Mouse (Mus musculus) CH12.LX (cell line): ENCODE data around the gene Dcaf15. TPM values are rescaled to one million over a fixed set of nuclear protein-coding genes. Genes with fewer than 3 reads are reported as not detected.

Experiments used
- DNase-seq: peaks from one replicate; pipeline ENCODE4 v3.0.0-alpha.2; 2013; ENCODE audit errors: extremely low read depth
- H3K27ac ChIP-seq: 2 replicates; pipeline ENCODE4 v1.5.1; 2012; ENCODE audit warnings: low read depth, mild to moderate bottlenecking, control low read depth, moderate library complexity; ENCODE audit not compliant: insufficient read depth
- H3K27me3 ChIP-seq: replicated peaks from 2 replicates; pipeline ENCODE3; 2012; ENCODE audit warnings: inconsistent platforms
- H3K36me3 ChIP-seq, 2 experiments: replicated peaks in 1 of 2; 2 replicates each; pipeline versions ENCODE3 to v1.6.1; 2012; ENCODE audit warnings: inconsistent platforms in 1 of 2, low read length in 1 of 2, mild to moderate bottlenecking in 1 of 2, mixed read lengths in 1 of 2, moderate library complexity in 1 of 2; ENCODE audit not compliant: control insufficient read depth in 1 of 2, insufficient read depth in 1 of 2
- H3K4me1 ChIP-seq, 2 experiments: 2 replicates each; pipeline ENCODE4 v1.6.1; 2012; ENCODE audit warnings: inconsistent platforms in 1 of 2, moderate library complexity in 1 of 2; ENCODE audit not compliant: insufficient read depth in 2 of 2, control insufficient read depth in 1 of 2
- H3K4me2 ChIP-seq: 2 replicates; pipeline ENCODE4 v1.6.1; 2012; ENCODE audit warnings: low read depth, mild to moderate bottlenecking, control low read depth; ENCODE audit not compliant: poor library complexity, insufficient read depth, severe bottlenecking
- H3K4me3 ChIP-seq, 3 experiments: fragments of 150-350 bp in 1 of 3; sonication (generic) in 1 of 3; replicated peaks in 1 of 3; 2 replicates each; pipeline versions ENCODE3 to v1.5.1; 2011 to 2012; ENCODE audit warnings: low read depth in 2 of 3, low read length in 2 of 3, mild to moderate bottlenecking in 2 of 3, moderate library complexity in 2 of 3, control low read depth in 1 of 3, improper control_type of control experiment in 1 of 3, inconsistent platforms in 1 of 3, mixed read lengths in 1 of 3; ENCODE audit not compliant: poor library complexity in 1 of 3
- H3K79me2 ChIP-seq: replicated peaks from 2 replicates; pipeline ENCODE4 v1.6.1; 2012; ENCODE audit warnings: mild to moderate bottlenecking, moderate library complexity; ENCODE audit not compliant: control insufficient read depth, poor library complexity, insufficient read depth, severe bottlenecking; ENCODE audit errors: extremely low read depth
- H3K9ac ChIP-seq: 2 replicates; pipeline ENCODE4 v1.6.1; 2012; ENCODE audit warnings: low read depth, mild to moderate bottlenecking, control low read depth, moderate library complexity; ENCODE audit not compliant: insufficient read depth
- H3K9me3 ChIP-seq: replicated peaks from 2 replicates; pipeline ENCODE3; 2012; ENCODE audit warnings: low read length, inconsistent platforms, mixed read lengths
- BHLHE40 ChIP-seq: IDR thresholded peaks from 2 replicates; pipeline ENCODE4 v1.6.1; 2011; ENCODE audit warnings: mild to moderate bottlenecking, low read depth, low read length, improper control_type of control experiment
- CHD2 ChIP-seq: IDR thresholded peaks from 2 replicates; pipeline ENCODE4 v1.6.1; 2011; ENCODE audit warnings: low read length, improper control_type of control experiment
- CTCF ChIP-seq, 2 experiments: IDR thresholded peaks in 1 of 2; conservative IDR thresholded peaks in 1 of 2; 2 replicates each; pipeline ENCODE4 v1.5.1; 2011 to 2012; ENCODE audit warnings: low read depth in 2 of 2, low read length in 2 of 2, improper control_type of control experiment in 1 of 2, inconsistent platforms in 1 of 2, mild to moderate bottlenecking in 1 of 2, moderate library complexity in 1 of 2
- ELF1 ChIP-seq: IDR thresholded peaks from 2 replicates; pipeline ENCODE4 v1.6.1; 2014; ENCODE audit warnings: low read depth, mild to moderate bottlenecking, inconsistent platforms, low read length, improper control_type of control experiment
- EP300 ChIP-seq: IDR thresholded peaks from 2 replicates; pipeline ENCODE4 v1.6.1; 2011; ENCODE audit warnings: low read length, improper control_type of control experiment
- IRF4 ChIP-seq: IDR thresholded peaks from 2 replicates; pipeline ENCODE4 v1.6.1; 2014; ENCODE audit warnings: low read depth, mild to moderate bottlenecking, inconsistent platforms, low read length, improper control_type of control experiment
- JUND ChIP-seq: conservative IDR thresholded peaks from 2 replicates; pipeline ENCODE4 v1.6.1; 2011; ENCODE audit warnings: low read depth, low read length, improper control_type of control experiment
- KAT2A ChIP-seq: IDR thresholded peaks from 2 replicates; pipeline ENCODE4 v1.6.1; 2012; ENCODE audit warnings: low read length, improper control_type of control experiment, inconsistent platforms; ENCODE audit not compliant: insufficient replicate concordance
- MAFK ChIP-seq: IDR thresholded peaks from 2 replicates; pipeline ENCODE4 v1.6.1; 2011; ENCODE audit warnings: low read length, improper control_type of control experiment; ENCODE audit not compliant: insufficient replicate concordance
- MAX ChIP-seq: IDR thresholded peaks from 2 replicates; pipeline ENCODE4 v1.6.1; 2011; ENCODE audit warnings: low read length, improper control_type of control experiment
- MEF2A ChIP-seq: IDR thresholded peaks from 2 replicates; pipeline ENCODE4 v1.6.1; 2014; ENCODE audit warnings: low read depth, mild to moderate bottlenecking, inconsistent platforms, low read length, improper control_type of control experiment, borderline replicate concordance
- MXI1 ChIP-seq: IDR thresholded peaks from 2 replicates; pipeline ENCODE4 v1.6.1; 2011; ENCODE audit warnings: mild to moderate bottlenecking, low read depth, low read length, improper control_type of control experiment
- NELFE ChIP-seq: IDR thresholded peaks from 2 replicates; pipeline ENCODE4 v1.6.1; 2011; ENCODE audit warnings: low read depth, low read length, improper control_type of control experiment
- NRF1 ChIP-seq: IDR thresholded peaks from 2 replicates; pipeline ENCODE4 v1.6.1; 2014; ENCODE audit warnings: low read depth, mild to moderate bottlenecking, inconsistent platforms, low read length, improper control_type of control experiment, moderate library complexity
- POLR2AphosphoS2 ChIP-seq: IDR thresholded peaks from 2 replicates; pipeline ENCODE4 v1.6.1; 2011; ENCODE audit warnings: low read depth, low read length, improper control_type of control experiment
- RCOR1 ChIP-seq: conservative IDR thresholded peaks from 2 replicates; pipeline ENCODE4 v1.6.1; 2012; ENCODE audit warnings: low read depth, mild to moderate bottlenecking, inconsistent platforms, low read length, improper control_type of control experiment
- TCF12 ChIP-seq: IDR thresholded peaks from 2 replicates; pipeline ENCODE4 v1.6.1; 2014; ENCODE audit warnings: low read depth, mild to moderate bottlenecking, inconsistent platforms, low read length, improper control_type of control experiment
- UBTF ChIP-seq: IDR thresholded peaks from 2 replicates; pipeline ENCODE4 v1.6.1; 2012; ENCODE audit warnings: low read depth, mild to moderate bottlenecking, inconsistent platforms, low read length, improper control_type of control experiment, moderate library complexity
- ZC3H11A ChIP-seq: IDR thresholded peaks from 2 replicates; pipeline ENCODE4 v1.6.1; 2012; ENCODE audit warnings: low read depth, mild to moderate bottlenecking, inconsistent platforms, low read length, improper control_type of control experiment
- ZMIZ1 ChIP-seq: IDR thresholded peaks from 2 replicates; pipeline ENCODE4 v1.6.1; 2012; ENCODE audit warnings: low read depth, mild to moderate bottlenecking, inconsistent platforms, low read length, improper control_type of control experiment
- dilution Hi-C: fragments of 300-500 bp; cut with MboI; formaldehyde crosslinking; loops from 2 replicates; pipeline ENCODE4 v1.14.3; 2020; ENCODE audit warnings: low sequenced_read_pairs; ENCODE audit not compliant: extremely low pct_unique_long_range_greater_than_20kb, extremely low pct_ligation_motif_present
- in situ Hi-C: fragments of 300-500 bp; cut with MboI; formaldehyde crosslinking; loops from 3 replicates; pipeline ENCODE4 v1.14.3; 2019; ENCODE audit warnings: low sequenced_read_pairs, low pct_ligation_motif_present, low pct_unique_long_range_greater_than_20kb, mixed read lengths
- polyA plus RNA-seq: library from polyadenylated mRNA; unstranded; fragments of >175 nt; gene quantifications from 2 replicates; pipeline ENCODE4 v1.2.1, GENCODE M21; 2012; ENCODE audit warnings: low read depth; ENCODE audit not compliant: insufficient read length
- total RNA-seq, 2 experiments: library from RNA; depleted of rRNA; stranded (reverse); fragments of 300-350 nt in 1 of 2; fragments of >200 nt in 1 of 2; gene quantifications; 2 replicates each; pipeline ENCODE4 v1.2.3; 2012 to 2014

Gene Dcaf15
- total and polyA plus RNA-seq, 3 experiments = 39.3 to 50.7 (median 47.9) TPM

DNA sequence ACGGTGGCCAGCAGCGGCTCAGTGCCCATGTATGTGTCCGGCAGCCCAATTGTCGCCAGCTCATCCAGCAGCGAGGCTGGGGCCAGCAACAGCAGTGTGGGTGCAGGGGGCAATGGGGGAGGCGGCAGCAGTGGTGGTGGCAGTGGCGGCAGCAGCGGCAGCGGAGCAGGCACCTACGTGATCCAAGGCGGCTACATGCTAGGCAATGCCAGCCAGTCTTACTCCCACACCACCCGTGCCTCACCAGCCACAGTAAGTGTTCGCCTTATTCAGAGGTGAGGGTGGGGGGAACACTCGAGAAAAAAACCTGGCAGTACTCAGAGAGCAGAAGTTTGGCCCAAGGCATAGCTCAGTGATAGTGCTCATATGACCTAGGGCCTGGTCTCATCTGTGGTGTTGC is 16.7 kb downstream of the Dcaf15 start:
- TF ChIP-seq CTCF (conservative IDR thresholded peaks at IDR 0.05 in 1 of 2, IDR thresholded peaks at IDR 0.05 in 1 of 2; ENCODE audit: low read depth in 2 of 2, low read length in 2 of 2) (no peak), TCF12 (no peak), MEF2A (no peak), MXI1 (no peak), MAFK (no peak), ELF1 (no peak), ZC3H11A (no peak), RCOR1 (no peak)
- no peak overlapping the region for H3K4me3 ChIP-seq
- peaks cover 75 to 97% of the 10 kb centered on the region in 2 experiments for H3K36me3 ChIP-seq

DNA sequence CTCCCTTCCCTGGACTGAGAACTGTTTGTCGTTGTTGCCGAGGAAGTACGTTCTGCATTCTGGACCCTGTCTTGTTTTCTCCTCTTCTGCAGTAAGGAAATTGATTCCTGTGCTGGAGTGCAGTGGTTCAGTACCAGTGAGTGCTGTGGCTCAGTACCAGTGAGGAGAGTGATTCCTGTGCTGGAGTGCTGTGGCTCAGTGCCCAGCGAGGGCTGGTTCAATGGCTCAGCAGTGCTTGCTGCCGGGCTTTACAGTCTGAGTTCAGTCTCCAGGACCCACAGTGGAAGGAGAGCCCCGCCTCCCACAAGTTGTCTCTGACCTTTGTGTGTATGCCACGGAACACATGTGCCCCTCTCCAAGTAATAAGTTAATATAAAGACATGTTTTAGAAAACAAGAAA is 17.4 kb downstream of the Dcaf15 start:
- Histone ChIP-seq H3K27ac (no peak overlapping the region), H3K4me1 (no peaks in the 10 kb centered on the region)
- no peak for TF ChIP-seq POLR2AphosphoS2
- TF ChIP-seq CHD2 = no peak
- TF ChIP-seq UBTF = no peak
- TF ChIP-seq NRF1 = no peak
- no peak for TF ChIP-seq BHLHE40
- no peak for TF ChIP-seq KAT2A
- TF ChIP-seq MXI1 = no peak
- no peak for TF ChIP-seq NELFE
- no peak for TF ChIP-seq IRF4
- no peak for TF ChIP-seq MAX
- no peak for TF ChIP-seq JUND
- no peak for TF ChIP-seq CTCF (conservative IDR thresholded peaks at IDR 0.05 in 1 of 2, IDR thresholded peaks at IDR 0.05 in 1 of 2; ENCODE audit: low read depth in 2 of 2, low read length in 2 of 2)
- TF ChIP-seq ZMIZ1 = no peak
- TF ChIP-seq EP300 = no peak
- TF ChIP-seq, all 38 proteins: peak for 0
- in situ Hi-C loops (no loop called here), dilution Hi-C loops (no loop called here)
- Histone ChIP-seq H3K9me3 (no peaks in the 10 kb centered on the region), H3K4me3 (no peak overlapping the region), H3K36me3 (peaks cover 75 to 97% of the 10 kb centered on the region in 2 experiments), H3K4me2 (no peak overlapping the region), H3K9ac (no peak overlapping the region), H3K27me3 (no peaks in the 10 kb centered on the region), H3K79me2 (no peaks in the 10 kb centered on the region)
- DNase-seq = no peak

More for the DNA sequence above, 16.7 kb downstream of the Dcaf15 start:
- Histone ChIP-seq H3K27ac (no peak overlapping the region), H3K4me2 (no peak overlapping the region), H3K9ac (no peak overlapping the region), H3K79me2 (no peaks in the 10 kb centered on the region), H3K27me3 (no peaks in the 10 kb centered on the region), H3K9me3 (no peaks in the 10 kb centered on the region), H3K4me1 (no peaks in the 10 kb centered on the region)
- in situ Hi-C loops = no loop called here
- dilution Hi-C loops = no loop called here
- DNase-seq = no peak
